Mouse (Mus musculus): ENCODE data around the gene Stxbp2.

GRCm38 (mm10) chr8:3622119-3622518, 8.6 kb upstream of the Stxbp2 start:
- TF ChIP-seq CTCF (IDR thresholded peaks at IDR 0.05; ENCODE audit: low read depth): no peak
- TF ChIP-seq EP300 (optimal IDR thresholded peaks at IDR 0.05): no peak
